Mouse (Mus musculus) heart, postnatal 10 days (tissue): Measurements from ENCODE around the gene Fbrs. TPM values are rescaled to one million over a fixed set of nuclear protein-coding genes. Genes with fewer than 3 reads are reported as not detected.

Source experiments
- DNase-seq, 2 experiments: peaks; one replicate each; pipeline ENCODE4 v3.0.0; 2021
- intact Hi-C: fragments of 180-260 bp; cut with DNase I; formaldehyde crosslinking; loops from one replicate; pipeline ENCODE4 v1.15.1; 2025
- microRNA-seq, 2 experiments: library from miRNA; unstranded; fragments of <30 nt; microRNA quantifications; one replicate each; pipeline ENCODE4 v1.2.0; 2022
- total RNA-seq, 2 experiments: library from RNA; stranded (reverse); gene quantifications; 2 replicates each; pipeline ENCODE4 v1.2.3; 2021

Fbrs gene
- total RNA-seq, 2 experiments from 2014 or later, result 41.6 to 42.1 TPM

DNA sequence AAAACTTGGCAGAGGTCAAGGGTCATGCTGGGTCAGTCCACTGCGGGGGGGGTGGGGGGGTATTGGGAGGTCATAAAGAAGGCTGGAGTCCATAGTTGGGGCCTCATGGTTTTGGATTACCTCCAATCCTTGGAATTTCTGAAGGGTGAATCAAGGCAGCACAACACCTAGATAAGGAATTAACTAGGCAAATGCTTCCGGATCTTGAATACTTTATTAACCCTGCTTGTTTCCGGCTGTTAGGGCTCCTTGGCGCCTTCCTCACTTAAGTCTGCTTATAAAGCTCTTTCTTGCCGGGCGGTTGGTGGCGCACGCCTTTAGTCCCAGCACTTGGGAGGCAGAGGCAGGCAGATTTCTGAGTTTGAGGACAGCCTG, 34.0 kb downstream of the Fbrs start:
- intact Hi-C loops, result no loop called here

DNA sequence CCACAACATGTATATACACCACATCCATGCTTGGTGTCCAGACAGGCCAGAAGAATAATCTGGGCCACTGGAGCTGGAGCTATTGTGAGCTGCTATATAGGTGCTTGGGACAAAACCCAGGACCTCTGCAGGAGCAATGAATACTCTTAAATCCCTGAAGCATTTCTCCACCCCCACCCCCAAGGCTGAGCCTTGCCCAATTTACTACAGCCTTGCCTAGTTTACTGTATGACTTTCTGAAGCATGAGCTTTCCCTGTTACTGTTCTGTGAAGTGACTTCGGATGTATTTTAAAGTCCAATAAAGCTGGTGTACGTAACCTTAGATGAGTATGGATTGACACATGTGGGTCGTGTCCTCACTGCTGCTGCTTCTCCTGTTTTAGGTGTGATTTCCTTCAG, 34.8 kb downstream of the Fbrs start:
- intact Hi-C loops, result no loop called here
- DNase-seq, result peak in 1 of 2 experiments; percentile 12

More for the DNA sequence above, 34.0 kb downstream of the Fbrs start:
- DNase-seq, result no peak

DNA sequence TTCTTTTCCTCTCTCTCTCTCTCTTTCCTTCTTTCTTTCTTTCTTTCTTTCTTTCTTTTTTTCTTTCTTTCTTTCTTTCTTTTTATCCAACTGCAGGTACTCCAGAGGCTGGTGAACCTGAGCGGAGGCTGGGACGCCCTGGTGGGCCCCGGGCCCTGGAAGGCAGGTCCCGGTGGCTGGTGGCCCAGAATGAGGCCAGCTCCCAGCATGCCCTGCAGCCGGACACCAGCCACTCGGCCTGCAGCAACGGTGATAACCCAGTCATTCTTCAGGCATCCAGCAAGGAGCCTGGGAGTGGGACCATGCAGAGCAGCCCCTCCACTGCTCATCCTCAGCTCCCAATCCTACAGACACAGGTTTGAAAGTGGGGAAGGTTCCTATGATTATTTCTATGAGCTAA, 36.8 kb downstream of the Fbrs start:
- peak; percentile 44 to 49 for DNase-seq
- intact Hi-C loops, result no loop called here

DNA sequence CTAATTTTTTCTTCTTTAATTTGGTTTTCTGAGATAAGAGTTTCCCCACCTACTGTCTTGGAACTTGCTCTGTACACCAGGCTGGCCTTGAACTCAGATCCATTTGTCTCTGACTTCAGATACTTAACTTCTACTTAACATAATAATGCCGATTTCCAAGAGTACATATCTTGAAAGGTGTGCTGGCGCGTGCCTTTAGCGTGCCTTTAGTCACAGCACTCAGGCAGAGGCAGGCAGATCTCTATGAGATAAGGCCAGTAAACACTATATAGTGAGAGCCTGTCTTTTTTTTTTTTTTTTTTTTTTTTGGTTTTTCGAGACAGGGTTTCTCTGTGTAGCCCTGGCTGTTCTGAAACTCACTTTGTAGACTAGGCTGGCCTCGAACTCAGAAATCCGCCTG, 37.3 kb downstream of the Fbrs start:
- intact Hi-C loops, result no loop called here
- DNase-seq, result no peak

DNA sequence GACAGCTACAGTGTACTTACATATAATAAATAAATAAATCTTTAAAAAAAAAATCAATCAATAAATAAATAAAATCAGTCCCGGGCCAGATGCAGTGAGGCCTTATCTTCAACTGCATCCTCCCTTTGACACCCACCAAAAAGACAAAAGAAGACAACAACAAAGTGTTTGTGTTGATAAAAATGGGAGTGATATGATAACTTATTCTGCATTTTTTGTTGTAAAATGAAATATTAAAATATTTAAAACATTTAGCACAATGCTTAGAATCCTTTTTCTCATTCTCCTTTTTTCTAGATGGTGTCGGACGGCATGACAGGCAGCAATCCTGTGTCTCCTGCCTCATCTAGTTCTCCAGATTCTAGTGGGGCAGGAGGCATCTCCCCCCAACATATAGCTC, 40.3 kb downstream of the Fbrs start, which contains the start of gene Gm42715:
TSS of gene Gm42715 (plus strand) at position 301 of the 400 bp plus-strand sequence.
- intact Hi-C loops, result no loop called here
- no peak for DNase-seq

Small RNAs within 50 kb of the gene (microRNA-seq; reads per million reads assigned to microRNA genes)
- 0 reads per million in 2 experiments for gene Gm47278
- gene Mir7060, result 0 to 0.35 reads per million in 2 experiments

Other genes with a start within 250 kb of the Fbrs start
- gene Zfp553, start 246.1 kb upstream of the Fbrs start, total RNA-seq, result 1 to 10 TPM; 6.8 to 8.8 TPM
- 10 to 100 TPM; 11.5 to 15.5 TPM for gene Sept1, start 246.1 kb upstream of the Fbrs start, total RNA-seq
- 10 to 100 TPM; 14.3 to 15.9 TPM for gene Zfp771, start 234.9 kb upstream of the Fbrs start, total RNA-seq
- 10 to 100 TPM; 45.2 to 48.5 TPM for gene Dctpp1, start 218.5 kb upstream of the Fbrs start, total RNA-seq
- 10 to 100 TPM; 39.4 to 49.4 TPM for gene Sephs2, start 205.1 kb upstream of the Fbrs start, total RNA-seq
- gene Itgal, start 182.9 kb upstream of the Fbrs start, total RNA-seq, result 1 to 10 TPM; 2.8 to 3.7 TPM
- 10 to 100 TPM; 40.4 to 43.0 TPM for gene Zfp768, start 133.6 kb upstream of the Fbrs start, total RNA-seq
- 1 to 10 TPM; 5.5 to 5.6 TPM for gene Zfp747, start 103.1 kb upstream of the Fbrs start, total RNA-seq
- 1 to 10 TPM; 2.9 to 3.2 TPM for gene 9130019O22Rik, start 92.0 kb upstream of the Fbrs start, total RNA-seq
- gene E430018J23Rik, start 85.6 kb upstream of the Fbrs start, total RNA-seq, result 1 to 10 TPM; 4.7 to 5.7 TPM
- 1 to 10 TPM; 4.7 TPM for gene Zfp764, start 72.4 kb upstream of the Fbrs start, total RNA-seq
- gene Zfp688, start 57.1 kb upstream of the Fbrs start, total RNA-seq, result 1 to 10 TPM; 3.8 to 6.2 TPM
- 1 to 10 TPM; 2.7 to 3.0 TPM for gene Zfp689, start 30.0 kb upstream of the Fbrs start, total RNA-seq
- 10 to 100 TPM; 27.1 to 27.4 TPM for gene Prr14, start 19.6 kb upstream of the Fbrs start, total RNA-seq
- 10 to 100 TPM; 67.8 to 74.8 TPM for gene Srcap, start 32.8 kb downstream of the Fbrs start, total RNA-seq
- 10 to 100 TPM; 14.1 to 14.3 TPM for gene Gm42715, start 40.4 kb downstream of the Fbrs start, total RNA-seq
- not detected for gene Tmem265, start 82.2 kb downstream of the Fbrs start, total RNA-seq
- gene Phkg2, start 94.1 kb downstream of the Fbrs start, total RNA-seq, result 10 to 100 TPM; 21.0 to 21.1 TPM
- gene Ccdc189, start 109.4 kb downstream of the Fbrs start, total RNA-seq, result 1 to 10 TPM; 7.3 to 8.7 TPM
- gene Rnf40, start 109.6 kb downstream of the Fbrs start, total RNA-seq, result 10 to 100 TPM; 54.3 to 57.0 TPM
- gene Zfp629, start 136.6 kb downstream of the Fbrs start, total RNA-seq, result 10 to 100 TPM; 32.4 to 35.1 TPM
- gene Bcl7c, start 229.7 kb downstream of the Fbrs start, total RNA-seq, result 10 to 100 TPM; 60.5 to 62.9 TPM
- 1 to 10 TPM; 4.6 to 7.5 TPM for gene Ctf1, start 233.5 kb downstream of the Fbrs start, total RNA-seq